Mouse (Mus musculus): ENCODE measurements at regions not wholly inside any gene's neighbourhood (a gene's known extent, or its start where the extent isn't known, plus 50 kb on each side); places are given as distances from the start of the nearest gene placed in this dataset.

GRCm38 (mm10) chr4:152935484-152935883 is 457.8 kb upstream of the Kcnab2 start:
- no peak for DNase-seq (ENCODE audit: low read depth, low spot score)

- no peak for DNase-seq (ENCODE audit: low read depth, low spot score)
These were observed 450.8 kb upstream of the Kcnab2 start for GRCm38 (mm10) chr4:152928422-152928985.

- DNase-seq (ENCODE audit: low read depth, low spot score), result no peak
These were observed 442.6 kb upstream of the Kcnab2 start for GRCm38 (mm10) chr4:152920261-152920660.

GRCm38 (mm10) chr4:152919851-152920250 is 442.2 kb upstream of the Kcnab2 start:
- no peak for DNase-seq (ENCODE audit: low read depth, low spot score)

- no peak for DNase-seq (ENCODE audit: low read depth, low spot score)
These were observed 438.9 kb upstream of the Kcnab2 start for GRCm38 (mm10) chr4:152916576-152916975.

- no peak for DNase-seq (ENCODE audit: low read depth, low spot score)
These were observed 435.8 kb upstream of the Kcnab2 start for GRCm38 (mm10) chr4:152913497-152913896.

GRCm38 (mm10) chr4:152912846-152913245 is 435.2 kb upstream of the Kcnab2 start:
- no peak for DNase-seq (ENCODE audit: low read depth, low spot score)

- DNase-seq (ENCODE audit: low read depth, low spot score), result no peak
These were observed 430.6 kb upstream of the Kcnab2 start for GRCm38 (mm10) chr4:152908235-152908634.

GRCm38 (mm10) chr4:152902851-152903250 is 425.2 kb upstream of the Kcnab2 start:
- no peak for DNase-seq (ENCODE audit: low read depth, low spot score)

- no peak for DNase-seq (ENCODE audit: low read depth, low spot score)
These were observed 422.4 kb upstream of the Kcnab2 start for GRCm38 (mm10) chr4:152900049-152900448.

- no peak for DNase-seq (ENCODE audit: low read depth, low spot score)
These were observed 417.4 kb upstream of the Kcnab2 start for GRCm38 (mm10) chr4:152895076-152895475.

- no peak for DNase-seq (ENCODE audit: low read depth, low spot score)
These were observed 415.3 kb upstream of the Kcnab2 start for GRCm38 (mm10) chr4:152892997-152893396.

- DNase-seq (ENCODE audit: low read depth, low spot score), result no peak
These were observed 411.5 kb upstream of the Kcnab2 start for GRCm38 (mm10) chr4:152889211-152889610.

GRCm38 (mm10) chr4:152888306-152888705 is 410.6 kb upstream of the Kcnab2 start:
- no peak for DNase-seq (ENCODE audit: low read depth, low spot score)

GRCm38 (mm10) chr4:152886773-152887172 is 409.1 kb upstream of the Kcnab2 start:
- no peak for DNase-seq (ENCODE audit: low read depth, low spot score)

- DNase-seq (ENCODE audit: low read depth, low spot score), result no peak
These were observed 403.8 kb upstream of the Kcnab2 start for GRCm38 (mm10) chr4:152881433-152881930.

- no peak for DNase-seq (ENCODE audit: low read depth, low spot score)
These were observed 402.7 kb upstream of the Kcnab2 start for GRCm38 (mm10) chr4:152880368-152880767.

- DNase-seq (ENCODE audit: low read depth, low spot score), result no peak
These were observed 401.3 kb upstream of the Kcnab2 start for GRCm38 (mm10) chr4:152878941-152879340.

- DNase-seq (ENCODE audit: low read depth, low spot score), result no peak
These were observed 400.7 kb upstream of the Kcnab2 start for GRCm38 (mm10) chr4:152878401-152878800.

- no peak for DNase-seq (ENCODE audit: low read depth, low spot score)
These were observed 392.4 kb upstream of the Kcnab2 start for GRCm38 (mm10) chr4:152870046-152870445.

GRCm38 (mm10) chr4:152865894-152866293 is 388.2 kb upstream of the Kcnab2 start:
- no peak for DNase-seq (ENCODE audit: low read depth, low spot score)

GRCm38 (mm10) chr4:152862818-152863614 is 385.3 kb upstream of the Kcnab2 start:
- DNase-seq (ENCODE audit: low read depth, low spot score), result no peak

- no peak for DNase-seq (ENCODE audit: low read depth, low spot score)
These were observed 381.5 kb upstream of the Kcnab2 start for GRCm38 (mm10) chr4:152859161-152859560.

All from skeletal muscle tissue, adult 2 months (tissue).